Mouse (Mus musculus): ENCODE results near the gene Mettl14. TPM values are rescaled to one million over a fixed set of nuclear protein-coding genes. Genes with fewer than 3 reads are reported as not detected.
"Not testable (repeated sequence)": the region's sequence is repeated elsewhere in the genome, so short reads cannot be mapped to it uniquely, and the experiment has no call there.

The Mettl14 gene
- polyA plus RNA-seq, 1 experiment from 2014 or later = 29.2 TPM

DNA sequence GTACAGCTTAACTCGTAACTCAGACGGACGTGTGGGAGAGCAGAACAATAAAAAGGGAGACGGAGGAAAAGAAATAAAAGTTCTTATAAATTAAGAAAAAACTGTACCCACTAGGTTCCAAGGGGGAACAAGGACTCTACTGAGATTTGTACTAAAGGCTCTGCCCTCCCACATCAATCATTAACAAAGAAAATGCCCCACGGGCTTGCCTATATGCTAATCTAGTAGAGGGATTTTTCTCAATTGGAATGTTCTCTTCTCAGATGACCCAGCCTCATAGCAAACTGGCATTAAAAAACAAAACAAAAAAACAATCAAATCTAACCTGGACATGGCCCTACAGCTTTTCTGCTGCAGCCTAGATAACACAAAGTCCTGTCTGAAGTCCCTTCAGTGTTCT is 9.7 kb upstream of the Mettl14 start:
- Histone ChIP-seq H3K4me3 (no peak overlapping the region), H3K27ac (no peak overlapping the region), H3K4me2 (no peak overlapping the region), H3K9ac (no peak overlapping the region), H3K27me3 (no peaks in the 10 kb centered on the region), H3K9me3 (no peaks in the 10 kb centered on the region), H3K36me3 (no peaks in the 10 kb centered on the region), H3K4me1 (0 out of 2 replicates have a peak, but pooled peaks cover 2% of the 10 kb centered on the region)
- no peak for ATAC-seq (ENCODE audit: insufficient number of reproducible peaks, insufficient read depth, low FRiP score, low TSS enrichment, low read depth)
- WGBS = 81% methylated on average over 5 of the region's 5 CpGs

DNA sequence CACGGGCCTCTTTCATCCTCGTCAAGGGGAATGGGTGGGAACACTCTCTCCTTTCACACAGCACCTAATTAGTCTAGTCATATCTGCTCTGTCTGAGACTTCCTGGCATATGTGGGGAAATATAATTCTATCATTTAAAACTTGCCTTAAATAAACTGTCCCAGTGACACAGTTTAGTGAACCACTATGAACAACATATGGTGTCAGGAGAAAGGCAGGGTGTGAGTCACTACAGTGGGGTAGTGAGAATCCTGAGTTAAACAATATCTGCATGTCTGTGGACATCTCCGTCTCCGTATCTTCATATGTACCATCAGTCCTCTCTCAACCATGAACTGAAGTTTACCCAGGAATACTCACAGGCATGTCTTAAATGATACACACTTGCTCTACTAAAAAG is 5.3 kb upstream of the Mettl14 start:
- no peak for ATAC-seq (ENCODE audit: insufficient number of reproducible peaks, insufficient read depth, low FRiP score, low TSS enrichment, low read depth)
- no peaks in the 10 kb centered on the region for H3K4me1 ChIP-seq
- H3K4me3 ChIP-seq = no peak overlapping the region
- H3K9ac ChIP-seq = no peak overlapping the region
- no peaks in the 10 kb centered on the region for H3K27me3 ChIP-seq
- H3K9me3 ChIP-seq = no peaks in the 10 kb centered on the region
- 76% methylated on average over 4 of the region's 4 CpGs for WGBS
- H3K27ac ChIP-seq = no peak overlapping the region
- H3K36me3 ChIP-seq = no peaks in the 10 kb centered on the region
- no peak overlapping the region for H3K4me2 ChIP-seq

DNA sequence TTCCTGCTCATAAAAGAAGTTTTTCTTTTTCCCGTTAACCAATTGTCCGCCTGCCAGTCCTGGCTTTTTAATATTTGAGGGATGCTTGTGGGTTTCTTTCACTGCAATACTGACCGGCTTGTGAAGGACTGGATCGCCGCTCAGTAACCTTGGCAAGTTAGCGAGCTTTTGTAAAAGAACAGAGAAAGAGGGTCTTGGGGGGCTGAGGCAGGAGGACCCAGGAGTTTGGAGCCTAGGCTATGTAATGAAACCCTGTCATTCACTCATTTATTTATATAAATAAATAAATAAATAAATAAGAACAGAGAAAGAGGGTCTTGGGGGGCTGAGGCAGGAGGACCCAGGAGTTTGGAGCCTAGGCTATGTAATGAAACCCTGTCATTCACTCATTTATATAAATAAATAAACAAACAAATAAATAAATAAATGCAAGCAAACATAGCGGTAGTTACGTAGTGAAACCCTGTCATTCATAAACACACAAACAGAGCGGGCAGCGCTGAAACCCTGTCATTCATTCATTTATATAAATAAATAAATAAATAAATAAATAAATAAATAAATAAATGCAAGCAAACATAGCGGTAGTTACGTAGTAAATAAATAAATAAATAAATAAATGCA is 361 bp upstream of the Mettl14 start:
- H3K4me1 ChIP-seq, H3K9me3 ChIP-seq, H3K36me3 ChIP-seq, H3K27me3 ChIP-seq: not testable (repeated sequence)
- Histone ChIP-seq H3K4me3 (peak overlapping the region; percentile 71), H3K4me2 (peak overlapping the region; percentile 64), H3K9ac (peak overlapping the region; percentile 78), H3K27ac (peak overlapping the region; percentile 85)
- WGBS = 16% methylated on average over 12 of the region's 12 CpGs
- 0 out of 2 replicates have a peak, but pooled peaks have one; percentile 33 for ATAC-seq (ENCODE audit: insufficient number of reproducible peaks, insufficient read depth, low FRiP score, low TSS enrichment, low read depth)

DNA sequence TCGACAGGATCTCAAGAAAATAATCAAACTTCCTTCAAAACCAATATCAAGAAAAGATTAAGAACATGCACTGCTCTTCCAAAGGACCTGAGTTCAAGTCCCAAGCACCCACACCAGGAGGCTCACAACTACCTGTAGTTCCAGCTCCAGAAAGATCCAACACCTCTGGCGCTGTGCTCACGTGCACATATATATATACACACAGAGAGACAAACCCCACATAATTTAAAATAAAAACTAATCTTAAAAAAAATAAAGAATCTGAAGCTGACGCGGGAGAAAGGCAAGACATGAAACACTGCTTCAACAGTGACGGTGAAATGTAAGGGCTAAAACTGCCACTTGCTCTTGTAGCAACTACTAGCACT is 806 bp downstream of the Mettl14 start:
- Histone ChIP-seq H3K4me1 (peaks cover 10% of the 10 kb centered on the region; the same call in 1 of the 2 replicates), H3K36me3 (peaks cover 15% of the 10 kb centered on the region), H3K4me2 (peak overlapping the region; percentile 69), H3K27ac (peak overlapping the region; percentile 85), H3K27me3 (no peaks in the 10 kb centered on the region), H3K9ac (peak overlapping the region; percentile 78), H3K4me3 (peak overlapping the region; percentile 71), H3K9me3 (no peaks in the 10 kb centered on the region)
- WGBS = 12% methylated on average over 6 of the region's 6 CpGs
- ATAC-seq (ENCODE audit: insufficient number of reproducible peaks, insufficient read depth, low FRiP score, low TSS enrichment, low read depth) = no peak

DNA sequence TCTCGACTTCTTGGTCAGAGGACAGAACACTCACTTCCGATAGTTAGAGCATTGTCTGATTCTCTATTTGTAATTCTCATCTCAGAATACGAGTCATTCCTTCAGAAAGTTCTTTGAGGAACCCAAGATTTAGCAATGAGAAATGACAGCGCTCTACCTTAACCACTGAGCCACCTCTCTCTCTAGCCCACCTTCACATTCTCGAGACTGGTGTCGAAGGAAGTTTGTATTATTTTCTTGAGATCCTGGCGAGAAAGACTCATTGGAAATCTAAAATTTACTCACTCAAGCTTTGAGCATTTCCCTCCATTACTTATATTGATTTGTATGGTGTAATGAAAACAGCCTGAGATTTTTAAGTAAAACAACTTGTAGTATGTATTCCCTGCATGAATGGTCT is 1.5 kb downstream of the Mettl14 start:
- peaks cover 10% of the 10 kb centered on the region; the same call in 1 of the 2 replicates for H3K4me1 ChIP-seq
- ATAC-seq (ENCODE audit: insufficient number of reproducible peaks, insufficient read depth, low FRiP score, low TSS enrichment, low read depth) = no peak
- no peaks in the 10 kb centered on the region for H3K9me3 ChIP-seq
- H3K27ac ChIP-seq = no peak overlapping the region
- WGBS = 89% methylated on average over 7 of the region's 7 CpGs
- peak overlapping the region; percentile 69 for H3K4me2 ChIP-seq
- H3K4me3 ChIP-seq = no peak overlapping the region
- H3K27me3 ChIP-seq = no peaks in the 10 kb centered on the region
- H3K36me3 ChIP-seq = peaks cover 21% of the 10 kb centered on the region
- H3K9ac ChIP-seq = no peak overlapping the region

DNA sequence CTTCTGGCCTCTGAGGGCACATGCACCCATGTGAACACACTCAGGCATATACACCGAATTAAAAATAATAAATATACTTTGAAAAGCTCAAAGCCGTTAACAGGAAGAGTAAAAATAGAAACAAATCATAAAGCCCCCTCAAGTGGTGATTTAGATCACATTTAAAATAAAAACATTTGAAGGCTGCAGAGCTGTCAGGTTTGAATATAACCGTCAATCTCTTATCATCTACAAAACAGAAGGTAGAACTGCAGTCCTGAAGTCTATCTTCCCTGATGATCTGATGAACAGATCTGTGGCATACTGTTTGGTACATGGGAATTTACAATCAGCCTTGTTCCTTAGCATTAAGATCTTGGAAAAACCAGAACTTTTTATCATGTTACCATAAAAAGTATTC is 9.3 kb downstream of the Mettl14 start:
- H3K36me3 ChIP-seq = peaks cover 52% of the 10 kb centered on the region
- H3K27ac ChIP-seq = no peak overlapping the region
- 97% methylated on average over 3 of the region's 3 CpGs for WGBS
- ATAC-seq (ENCODE audit: insufficient number of reproducible peaks, insufficient read depth, low FRiP score, low TSS enrichment, low read depth) = no peak
- H3K9me3 ChIP-seq = no peaks in the 10 kb centered on the region
- 0 out of 2 replicates have a peak, but pooled peaks cover 3% of the 10 kb centered on the region for H3K4me1 ChIP-seq
- H3K4me3 ChIP-seq = no peak overlapping the region
- no peak overlapping the region for H3K4me2 ChIP-seq
- no peak overlapping the region for H3K9ac ChIP-seq
- no peaks in the 10 kb centered on the region for H3K27me3 ChIP-seq

DNA sequence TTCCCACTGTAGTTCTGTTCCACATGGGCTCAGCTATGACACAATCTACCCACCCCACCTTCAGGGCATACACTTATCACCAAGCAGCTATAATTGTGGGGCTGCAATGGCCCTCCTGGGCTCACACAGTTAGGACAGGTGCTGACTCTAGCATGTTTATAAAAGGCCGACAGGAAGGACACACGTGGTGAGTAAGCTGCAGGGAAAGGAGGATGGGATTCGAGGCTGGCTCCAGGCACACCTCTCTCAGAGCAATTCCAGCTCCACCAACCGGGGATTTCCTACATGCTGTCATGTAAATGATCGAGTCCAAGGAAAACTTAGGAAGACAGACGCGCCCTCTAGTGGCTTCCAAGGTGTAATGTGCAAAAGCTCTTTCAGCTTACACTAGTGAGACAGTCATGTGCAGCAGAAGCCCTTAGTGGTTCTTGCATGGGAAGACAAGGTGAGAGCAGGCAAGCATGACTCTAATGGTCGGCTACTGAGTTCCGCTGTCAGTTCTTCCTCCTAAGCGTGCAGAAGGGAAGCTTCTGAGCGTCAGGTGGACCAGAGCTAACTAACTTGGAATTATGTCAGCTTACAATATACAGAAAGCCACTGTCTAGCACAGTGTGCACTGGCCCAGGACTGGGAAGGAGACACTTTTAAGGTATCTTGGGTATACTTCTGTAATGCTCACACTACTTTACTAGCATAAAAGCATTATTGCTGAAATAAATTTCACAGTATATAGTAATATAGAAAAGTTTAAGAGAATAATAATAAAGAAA is 14.0 kb downstream of the Mettl14 start:
- Histone ChIP-seq H3K36me3 (peaks cover 50% of the 10 kb centered on the region), H3K9me3 (no peaks in the 10 kb centered on the region), H3K4me3 (no peak overlapping the region), H3K4me1 (0 out of 2 replicates have a peak, but pooled peaks cover 3% of the 10 kb centered on the region), H3K27ac (no peak overlapping the region), H3K27me3 (no peaks in the 10 kb centered on the region), H3K9ac (no peak overlapping the region), H3K4me2 (no peak overlapping the region)
- 35% methylated on average over 11 of the region's 11 CpGs for WGBS
- ATAC-seq (ENCODE audit: insufficient number of reproducible peaks, insufficient read depth, low FRiP score, low TSS enrichment, low read depth) = peak; percentile 64; the same call in 1 of the 2 replicates

DNA sequence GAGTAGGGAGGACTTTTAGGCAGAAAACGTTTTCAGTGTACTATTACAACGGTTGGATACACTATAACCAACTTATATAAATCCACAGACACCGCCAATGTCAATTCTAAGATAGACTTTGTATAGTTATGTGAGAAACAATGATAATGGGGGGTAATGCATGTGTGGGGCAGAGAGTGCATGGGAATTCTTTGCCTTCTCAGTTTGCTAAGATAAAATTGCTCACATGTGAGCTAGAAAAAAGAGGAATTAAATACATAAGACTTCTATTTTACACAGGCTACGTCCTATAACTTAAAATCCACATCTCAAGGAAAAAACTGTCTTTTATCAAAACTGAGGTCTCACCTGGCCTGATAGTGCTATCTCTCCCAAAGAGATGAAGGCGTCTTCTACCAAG is 15.0 kb downstream of the Mettl14 start:
- Histone ChIP-seq H3K9ac (no peak overlapping the region), H3K27me3 (no peaks in the 10 kb centered on the region), H3K4me3 (no peak overlapping the region), H3K36me3 (peaks cover 51% of the 10 kb centered on the region), H3K4me2 (no peak overlapping the region), H3K4me1 (0 out of 2 replicates have a peak, but pooled peaks cover 3% of the 10 kb centered on the region), H3K27ac (no peak overlapping the region), H3K9me3 (no peaks in the 10 kb centered on the region)
- WGBS = 93% methylated on average over 5 of the region's 5 CpGs
- ATAC-seq (ENCODE audit: insufficient number of reproducible peaks, insufficient read depth, low FRiP score, low TSS enrichment, low read depth) = no peak

DNA sequence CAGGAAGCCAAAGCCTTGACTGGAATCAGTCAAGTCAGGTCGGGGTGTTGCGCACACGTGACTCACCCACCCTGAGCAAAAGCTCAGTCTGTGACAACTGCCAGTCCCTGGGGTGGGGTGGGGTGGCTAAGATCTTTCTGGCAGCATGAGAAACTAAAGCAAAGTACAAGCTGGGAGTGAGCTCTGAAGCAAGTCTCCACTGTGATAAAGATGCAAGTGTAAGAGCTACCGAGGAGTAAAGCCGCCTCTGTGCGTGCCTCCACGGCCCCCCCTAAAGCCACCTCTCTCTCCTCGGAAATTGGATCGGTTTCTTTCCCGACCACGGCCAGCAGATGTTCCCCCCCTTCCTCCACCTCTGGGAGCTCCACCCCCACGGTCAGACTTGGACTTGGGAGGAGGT is 16.7 kb downstream of the Mettl14 start:
- H3K9me3 ChIP-seq = no peaks in the 10 kb centered on the region
- H3K27me3 ChIP-seq = no peaks in the 10 kb centered on the region
- H3K9ac ChIP-seq = 0 out of 2 replicates have a peak overlapping the region, but pooled peaks have one; percentile 2
- 83% methylated on average over 12 of the region's 12 CpGs for WGBS
- no peak for ATAC-seq (ENCODE audit: insufficient number of reproducible peaks, insufficient read depth, low FRiP score, low TSS enrichment, low read depth)
- H3K4me1 ChIP-seq = 0 out of 2 replicates have a peak, but pooled peaks cover 3% of the 10 kb centered on the region
- H3K4me2 ChIP-seq = no peak overlapping the region
- H3K36me3 ChIP-seq = peaks cover 54% of the 10 kb centered on the region
- no peak overlapping the region for H3K27ac ChIP-seq
- H3K4me3 ChIP-seq = no peak overlapping the region

DNA sequence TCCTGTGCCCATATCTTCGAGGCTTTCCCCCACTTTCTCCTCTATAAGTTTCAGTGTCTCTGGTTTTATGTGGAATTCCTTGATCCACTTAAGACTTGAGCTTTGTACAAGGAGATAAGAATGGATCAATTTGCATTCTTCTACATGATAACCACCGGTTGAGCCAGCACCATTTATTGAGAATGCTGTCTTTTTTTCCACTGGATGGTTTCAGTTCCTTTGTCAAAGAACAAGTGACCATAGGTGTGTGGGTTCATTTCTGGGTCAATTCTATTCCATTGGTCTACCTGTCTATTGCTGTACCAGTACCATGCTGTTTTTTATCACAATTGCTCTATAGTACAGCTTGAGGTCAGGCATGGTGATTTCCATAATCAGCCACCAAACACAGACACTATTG is 19.1 kb downstream of the Mettl14 start:
- H3K9me3 ChIP-seq; ATAC-seq (ENCODE audit: insufficient number of reproducible peaks, insufficient read depth, low FRiP score, low TSS enrichment, low read depth); H3K4me2 ChIP-seq; H3K27ac ChIP-seq; H3K4me1 ChIP-seq; H3K27me3 ChIP-seq; H3K9ac ChIP-seq; H3K4me3 ChIP-seq: not testable (repeated sequence)
- 90% methylated on average over 2 of the region's 2 CpGs for WGBS
- peaks cover 70% of the 10 kb centered on the region for H3K36me3 ChIP-seq

DNA sequence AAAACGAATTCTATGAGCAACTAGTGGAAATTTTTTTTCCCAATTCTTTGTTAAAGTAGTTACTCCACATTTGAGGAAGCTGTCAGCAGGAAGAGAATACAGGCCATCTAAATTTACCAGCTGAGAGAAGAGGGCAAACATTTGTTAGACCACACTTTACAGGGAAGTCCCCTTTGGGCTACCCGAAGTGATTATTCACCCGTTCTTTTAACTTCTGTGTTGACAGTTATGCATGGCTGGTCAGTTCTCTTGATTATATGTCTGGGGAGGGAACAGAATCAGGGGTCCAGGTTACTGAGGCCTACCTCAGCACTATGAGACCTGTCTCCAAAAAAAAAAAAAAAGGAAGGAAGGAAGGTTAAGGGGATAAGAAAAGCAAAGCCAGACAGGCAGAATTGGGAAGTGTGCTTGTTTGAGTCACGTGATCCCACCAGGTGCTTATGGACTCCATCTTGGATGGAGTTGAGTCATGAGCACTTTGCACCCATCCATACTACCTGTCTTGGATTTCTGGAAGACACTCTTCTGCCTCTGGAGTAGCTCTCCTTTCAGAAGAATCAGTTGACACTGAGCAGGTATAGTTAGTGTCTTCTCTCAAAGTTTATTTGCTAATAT is 29.4 kb downstream of the Mettl14 start:
- H3K4me2 ChIP-seq = no peak overlapping the region
- no peak overlapping the region for H3K4me3 ChIP-seq
- no peak for ATAC-seq (ENCODE audit: insufficient number of reproducible peaks, insufficient read depth, low FRiP score, low TSS enrichment, low read depth)
- H3K4me1 ChIP-seq = no peaks in the 10 kb centered on the region
- no peak overlapping the region for H3K9ac ChIP-seq
- H3K27ac ChIP-seq = no peak overlapping the region
- H3K9me3 ChIP-seq = no peaks in the 10 kb centered on the region
- WGBS = 79% methylated on average over 4 of the region's 4 CpGs
- H3K36me3 ChIP-seq = peaks cover 78% of the 10 kb centered on the region
- H3K27me3 ChIP-seq = no peaks in the 10 kb centered on the region

DNA sequence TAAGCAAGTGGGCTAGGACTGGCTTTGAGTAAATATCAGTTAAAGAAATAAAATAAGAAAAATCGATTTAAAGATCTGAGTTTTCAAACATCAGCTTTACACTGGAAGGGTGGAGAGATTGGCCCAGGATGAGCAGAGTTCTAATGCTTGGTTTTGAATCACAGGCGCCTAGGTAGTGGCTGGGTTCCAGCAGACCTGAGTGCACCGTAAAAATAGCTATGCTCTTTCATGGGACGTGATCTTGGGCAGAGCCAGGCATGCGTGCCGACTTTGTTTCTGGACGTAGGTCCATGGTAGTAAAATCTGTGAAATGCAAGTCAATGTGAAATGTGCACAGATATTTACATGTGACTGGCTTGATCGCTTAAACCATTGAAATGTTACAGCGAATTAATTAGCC is 31.5 kb downstream of the Mettl14 start:
- no peak for ATAC-seq (ENCODE audit: insufficient number of reproducible peaks, insufficient read depth, low FRiP score, low TSS enrichment, low read depth)

More for the DNA sequence above, 31.5 kb downstream of the Mettl14 start:
- H3K36me3 ChIP-seq = peaks cover 77% of the 10 kb centered on the region
- no peaks in the 10 kb centered on the region for H3K4me1 ChIP-seq
- H3K9ac ChIP-seq = no peak overlapping the region
- 91% methylated on average over 9 of the region's 9 CpGs for WGBS
- H3K27me3 ChIP-seq = no peaks in the 10 kb centered on the region
- H3K27ac ChIP-seq = no peak overlapping the region
- H3K9me3 ChIP-seq = no peaks in the 10 kb centered on the region
- no peak overlapping the region for H3K4me2 ChIP-seq
- H3K4me3 ChIP-seq = no peak overlapping the region
